Mouse (Mus musculus): Measurements from ENCODE around the gene Igfbp6. TPM values are rescaled to one million over a fixed set of nuclear protein-coding genes. Genes with fewer than 3 reads are reported as not detected.

Gene Igfbp6
- total and polyA plus RNA-seq, 3 experiments, result 0.30 to 1.3 TPM; not detected in 1

- Histone ChIP-seq H3K36me3 (replicated peaks) (peaks cover 38% of the 10 kb centered on the region), H3K4me1 (ENCODE audit: insufficient read depth, low read depth, low read length) (peaks cover 70% of the 10 kb centered on the region), H3K27me3 (ENCODE audit: insufficient read depth, low read length) (peaks cover 40% of the 10 kb centered on the region), H3K9me3 (replicated peaks) (no peaks in the 10 kb centered on the region), H3K4me3 (ENCODE audit: low read depth, low read length) (peak within 1 kb of the TSS; percentile 72)
- no peak for TF ChIP-seq CTCF (IDR thresholded peaks at IDR 0.05; ENCODE audit: low read depth, low read length)
- TF ChIP-seq GATA1 (IDR thresholded peaks at IDR 0.05; ENCODE audit: borderline replicate concordance, low read length), result no peak
- no peak for TF ChIP-seq TAL1 (conservative IDR thresholded peaks at IDR 0.05; ENCODE audit: low read depth, low read length)
- no peak for TF ChIP-seq GATA2 (IDR thresholded peaks at IDR 0.05; ENCODE audit: borderline replicate concordance, low read depth, low read length)
- TF ChIP-seq POLR2AphosphoS5 (IDR thresholded peaks at IDR 0.05; ENCODE audit: insufficient replicate concordance, low read depth, low read length), result no peak
- ATAC-seq (ENCODE audit: extremely low read depth, insufficient number of reproducible peaks, low FRiP score, poor library complexity, severe bottlenecking), result peak; percentile 25; the same call in 1 of the 2 replicates
- DNase-seq (ENCODE audit: low spot score), result peak; percentile 83
Measured at GRCm38 (mm10) chr15:102100161-102100981, 43.8 kb upstream of the Igfbp6 start, which contains the start of gene Tns2. Gene Tns2 (plus strand): TSS chr15:102100413.

GRCm38 (mm10) chr15:102100996-102101671 lies 43.0 kb upstream of the Igfbp6 start:
- ATAC-seq (ENCODE audit: extremely low read depth, insufficient number of reproducible peaks, low FRiP score, poor library complexity, severe bottlenecking) (no peak), DNase-seq (ENCODE audit: low spot score) (peak; percentile 26)
- peaks cover 76% of the 10 kb centered on the region for H3K4me1 ChIP-seq (ENCODE audit: insufficient read depth, low read depth, low read length)

GRCm38 (mm10) chr15:102101672-102102541 lies 42.3 kb upstream of the Igfbp6 start:
- no peak for TF ChIP-seq CTCF (IDR thresholded peaks at IDR 0.05; ENCODE audit: low read depth, low read length)
- TF ChIP-seq TAL1 (conservative IDR thresholded peaks at IDR 0.05; ENCODE audit: low read depth, low read length), result no peak
- TF ChIP-seq POLR2AphosphoS5 (IDR thresholded peaks at IDR 0.05; ENCODE audit: insufficient replicate concordance, low read depth, low read length), result no peak
- TF ChIP-seq GATA1 (IDR thresholded peaks at IDR 0.05; ENCODE audit: borderline replicate concordance, low read length), result no peak
- TF ChIP-seq GATA2 (IDR thresholded peaks at IDR 0.05; ENCODE audit: borderline replicate concordance, low read depth, low read length), result no peak
- DNase-seq (ENCODE audit: low spot score) (no peak), ATAC-seq (ENCODE audit: extremely low read depth, insufficient number of reproducible peaks, low FRiP score, poor library complexity, severe bottlenecking) (no peak)
- no peaks in the 10 kb centered on the region for H3K9me3 ChIP-seq (replicated peaks)
- peaks cover 80% of the 10 kb centered on the region for H3K4me1 ChIP-seq (ENCODE audit: insufficient read depth, low read depth, low read length)
- H3K4me3 ChIP-seq (ENCODE audit: low read depth, low read length), result peak overlapping the region; percentile 46; the same call in 1 of the 2 replicates
- H3K27me3 ChIP-seq (ENCODE audit: insufficient read depth, low read length), result peaks cover 55% of the 10 kb centered on the region
- peaks cover 25% of the 10 kb centered on the region for H3K36me3 ChIP-seq (replicated peaks)

More at GRCm38 (mm10) chr15:102100996-102101671, 43.0 kb upstream of the Igfbp6 start:
- H3K36me3 ChIP-seq (replicated peaks), result peaks cover 31% of the 10 kb centered on the region
- H3K9me3 ChIP-seq (replicated peaks), result no peaks in the 10 kb centered on the region
- H3K27me3 ChIP-seq (ENCODE audit: insufficient read depth, low read length), result peaks cover 47% of the 10 kb centered on the region
- peak overlapping the region; percentile 72; the same call in 1 of the 2 replicates for H3K4me3 ChIP-seq (ENCODE audit: low read depth, low read length)
- TF ChIP-seq GATA1 (IDR thresholded peaks at IDR 0.05; ENCODE audit: borderline replicate concordance, low read length) (no peak), TAL1 (conservative IDR thresholded peaks at IDR 0.05; ENCODE audit: low read depth, low read length) (no peak), CTCF (IDR thresholded peaks at IDR 0.05; ENCODE audit: low read depth, low read length) (no peak), GATA2 (IDR thresholded peaks at IDR 0.05; ENCODE audit: borderline replicate concordance, low read depth, low read length) (no peak), POLR2AphosphoS5 (IDR thresholded peaks at IDR 0.05; ENCODE audit: insufficient replicate concordance, low read depth, low read length) (no peak)

- TF ChIP-seq POLR2AphosphoS5 (IDR thresholded peaks at IDR 0.05; ENCODE audit: insufficient replicate concordance, low read depth, low read length) (no peak), GATA2 (IDR thresholded peaks at IDR 0.05; ENCODE audit: borderline replicate concordance, low read depth, low read length) (no peak), TAL1 (conservative IDR thresholded peaks at IDR 0.05; ENCODE audit: low read depth, low read length) (no peak), CTCF (IDR thresholded peaks at IDR 0.05; ENCODE audit: low read depth, low read length) (no peak), GATA1 (IDR thresholded peaks at IDR 0.05; ENCODE audit: borderline replicate concordance, low read length) (no peak)
- Histone ChIP-seq H3K9me3 (replicated peaks) (no peaks in the 10 kb centered on the region), H3K4me1 (ENCODE audit: insufficient read depth, low read depth, low read length) (peaks cover 81% of the 10 kb centered on the region), H3K27me3 (ENCODE audit: insufficient read depth, low read length) (peaks cover 61% of the 10 kb centered on the region), H3K36me3 (replicated peaks) (peaks cover 18% of the 10 kb centered on the region), H3K4me3 (ENCODE audit: low read depth, low read length) (no peak overlapping the region)
- DNase-seq (ENCODE audit: low spot score), result no peak
- no peak for ATAC-seq (ENCODE audit: extremely low read depth, insufficient number of reproducible peaks, low FRiP score, poor library complexity, severe bottlenecking)
Measured at GRCm38 (mm10) chr15:102102548-102103121, 41.5 kb upstream of the Igfbp6 start.

- Histone ChIP-seq H3K36me3 (replicated peaks) (peaks cover 10% of the 10 kb centered on the region), H3K9me3 (replicated peaks) (no peaks in the 10 kb centered on the region), H3K27me3 (ENCODE audit: insufficient read depth, low read length) (peaks cover 64% of the 10 kb centered on the region), H3K4me3 (ENCODE audit: low read depth, low read length) (no peak overlapping the region; the same call in 1 of the 2 replicates), H3K4me1 (ENCODE audit: insufficient read depth, low read depth, low read length) (peaks cover 86% of the 10 kb centered on the region)
- no peak for DNase-seq (ENCODE audit: low spot score)
- TF ChIP-seq CTCF (IDR thresholded peaks at IDR 0.05; ENCODE audit: low read depth, low read length) (no peak), GATA1 (IDR thresholded peaks at IDR 0.05; ENCODE audit: borderline replicate concordance, low read length) (no peak), TAL1 (conservative IDR thresholded peaks at IDR 0.05; ENCODE audit: low read depth, low read length) (no peak), POLR2AphosphoS5 (IDR thresholded peaks at IDR 0.05; ENCODE audit: insufficient replicate concordance, low read depth, low read length) (no peak), GATA2 (IDR thresholded peaks at IDR 0.05; ENCODE audit: borderline replicate concordance, low read depth, low read length) (no peak)
- no peak for ATAC-seq (ENCODE audit: extremely low read depth, insufficient number of reproducible peaks, low FRiP score, poor library complexity, severe bottlenecking)
Measured at GRCm38 (mm10) chr15:102103371-102103946, 40.7 kb upstream of the Igfbp6 start.

All from G1E (cell line).